Mouse (Mus musculus) kidney, embryonic 14.5 days (tissue): Measurements from ENCODE around the gene Rab24. TPM values are rescaled to one million over a fixed set of nuclear protein-coding genes. Genes with fewer than 3 reads are reported as not detected.

Experiments
- ATAC-seq: fragments of 200-750 bp; cut with Nextera tagmentation; 2 replicates; pipeline ENCODE4 v1.8.0; 2017; ENCODE audit warnings: moderate number of reproducible peaks, mild to moderate bottlenecking, moderate TSS enrichment, moderate library complexity; ENCODE audit not compliant: low FRiP score, low TSS enrichment
- H3K27ac ChIP-seq: fragments of 300-500 bp; sonication (generic); 2 replicates; pipeline ENCODE4 v1.5.1; 2014; ENCODE audit warnings: low read depth, mild to moderate bottlenecking, low read length, moderate library complexity, mixed read lengths
- H3K27me3 ChIP-seq: fragments of 300-500 bp; sonication (generic); 2 replicates; pipeline ENCODE4 v1.6.1; 2014; ENCODE audit warnings: mild to moderate bottlenecking, low read length; ENCODE audit not compliant: control insufficient read depth, insufficient read depth
- H3K36me3 ChIP-seq: fragments of 300-500 bp; sonication (generic); 2 replicates; pipeline ENCODE4 v1.6.1; 2014; ENCODE audit warnings: low read length, mixed read lengths; ENCODE audit not compliant: control insufficient read depth, insufficient read depth
- H3K4me1 ChIP-seq: fragments of 300-500 bp; sonication (generic); 2 replicates; pipeline ENCODE4 v1.6.1; 2014; ENCODE audit warnings: low read length, mixed read lengths; ENCODE audit not compliant: control insufficient read depth, insufficient read depth
- H3K4me2 ChIP-seq: fragments of 300-500 bp; sonication (generic); replicated peaks from 2 replicates; pipeline ENCODE4 v1.6.1; 2014; ENCODE audit warnings: low read depth, mild to moderate bottlenecking, low read length
- H3K4me3 ChIP-seq: fragments of 300-500 bp; sonication (generic); 2 replicates; pipeline ENCODE4 v1.5.1; 2014; ENCODE audit warnings: mild to moderate bottlenecking, low read length
- H3K9ac ChIP-seq: fragments of 300-500 bp; sonication (generic); 2 replicates; pipeline ENCODE4 v1.6.1; 2014; ENCODE audit warnings: low read depth, mild to moderate bottlenecking, low read length, moderate library complexity
- H3K9me3 ChIP-seq: fragments of 300-500 bp; sonication (generic); 2 replicates; pipeline ENCODE4 v1.6.1; 2016; ENCODE audit warnings: low read length; ENCODE audit not compliant: control insufficient read depth
- WGBS: fragments of 180-500 bp; shearing (Covaris S2); extraction: QIAGEN DNeasy Blood & Tissue Kit; methylation state at CpG from one replicate; pipeline ENCODE4 v1.1.7; 2014; 5-methylcytosine and 5-hydroxymethylcytosine counted together
- polyA plus RNA-seq: library from polyadenylated mRNA; unstranded; fragments of >200 nt; fragmentation: Nextera tagmentation; extraction: Ambion mirVana; gene quantifications from 2 replicates; pipeline ENCODE4 v1.2.1, GENCODE M21; 2014

The Rab24 gene
- polyA plus RNA-seq, 1 experiment from 2014 or later: 80.1 TPM

DNA sequence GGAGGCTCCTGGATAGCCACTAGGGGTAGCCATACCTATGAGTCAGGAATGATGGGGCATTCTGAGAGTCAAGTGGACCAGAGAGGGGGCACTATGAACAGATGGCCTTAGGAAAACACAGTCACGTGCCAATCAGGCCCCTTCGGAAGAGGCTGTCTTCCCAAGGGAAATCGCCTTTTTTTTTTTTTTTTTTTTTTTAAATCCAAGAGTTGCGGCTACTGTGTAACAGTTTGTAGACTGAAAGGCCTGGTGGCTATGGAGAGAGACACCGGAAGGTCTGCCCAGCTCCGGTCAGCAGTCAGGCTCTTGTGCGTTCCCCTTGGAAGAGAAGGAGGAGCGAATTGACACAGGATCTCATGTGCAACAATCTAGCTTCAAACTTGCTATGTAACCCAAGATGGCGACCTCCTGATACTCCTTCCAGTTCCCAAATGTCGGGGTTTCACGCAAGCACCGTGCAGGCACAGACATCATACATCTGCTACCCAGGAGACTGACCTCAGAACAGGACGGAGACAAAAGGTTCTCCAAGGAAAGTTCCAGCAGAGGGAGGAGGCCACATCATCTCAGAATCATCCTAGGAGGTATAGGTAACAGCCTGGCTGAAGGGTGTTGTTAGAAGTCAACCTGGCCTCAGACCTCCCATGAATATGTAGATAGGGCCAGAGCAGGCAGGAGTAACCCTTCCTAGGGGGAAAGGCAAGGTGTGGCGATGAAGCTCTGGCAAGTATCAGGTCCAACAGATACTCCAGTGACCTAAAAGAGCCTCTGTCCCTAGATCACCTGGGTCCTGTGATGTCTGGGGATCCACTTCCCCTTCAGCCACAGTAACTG, 9.0 kb upstream of the Rab24 start:
- Histone ChIP-seq H3K27me3 (no peaks in the 10 kb centered on the region), H3K36me3 (peaks cover 5% of the 10 kb centered on the region), H3K9ac (peak overlapping the region; percentile 58; the same call in 1 of the 2 replicates), H3K4me1 (peaks cover 20% of the 10 kb centered on the region), H3K4me2 (peak overlapping the region; percentile 95), H3K27ac (peak overlapping the region; percentile 90), H3K4me3 (peak overlapping the region; percentile 52), H3K9me3 (no peaks in the 10 kb centered on the region)
- WGBS: 40% methylated on average over 14 of the region's 14 CpGs
- no peak for ATAC-seq

DNA sequence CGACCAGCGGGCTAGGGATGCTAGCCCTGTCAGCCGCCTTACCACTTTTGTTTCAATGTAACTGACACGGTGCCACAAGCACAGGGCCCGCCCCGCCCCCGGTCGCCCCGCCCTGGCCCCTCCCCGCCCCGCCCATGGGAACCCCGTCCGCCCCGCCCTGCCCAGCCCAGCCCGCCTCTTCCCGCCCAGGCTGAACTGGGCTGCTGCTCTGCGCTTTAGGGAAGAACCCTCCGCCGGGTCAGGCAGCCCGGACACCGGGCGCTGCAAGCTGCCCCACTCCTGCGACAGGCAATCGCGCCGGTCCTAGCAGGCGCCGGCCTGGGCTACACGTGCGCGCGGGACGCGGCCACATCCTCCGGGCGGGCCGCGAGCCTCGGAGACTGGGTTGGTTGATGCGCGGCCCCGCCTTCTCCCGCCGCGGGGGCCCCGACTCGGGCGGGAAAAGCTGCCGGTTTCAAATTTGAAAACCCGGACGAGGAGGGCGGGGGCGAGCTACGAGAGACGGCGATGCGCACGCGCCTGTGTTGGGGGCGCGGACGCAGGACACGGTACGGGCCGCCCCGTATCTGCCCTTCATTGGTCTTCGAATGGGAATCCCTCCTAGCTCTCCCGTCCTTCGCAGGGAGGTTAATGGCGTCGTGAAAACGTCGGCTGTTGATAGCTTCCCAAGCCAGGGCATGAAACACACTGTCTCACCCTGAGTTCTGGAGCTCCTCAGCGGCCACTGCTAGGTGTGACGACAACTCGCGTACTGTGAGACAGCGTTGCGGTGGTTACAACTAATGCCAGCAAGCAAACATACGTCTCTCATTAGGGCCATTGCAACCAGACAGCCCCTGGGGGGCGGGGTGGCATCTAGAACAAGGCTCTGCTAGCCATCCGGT, 8.2 kb upstream of the Rab24 start, which contains the start of gene Mxd3:
Mxd3 (minus strand) TSS at position 141 of the 884 bp plus-strand sequence.
- peak within 1 kb of the TSS; percentile 52 for H3K4me3 ChIP-seq
- H3K4me1 ChIP-seq: peaks cover 20% of the 10 kb centered on the region
- H3K9me3 ChIP-seq: no peaks in the 10 kb centered on the region
- H3K9ac ChIP-seq: peak within 1 kb of the TSS; percentile 58
- peaks cover 12% of the 10 kb centered on the region for H3K36me3 ChIP-seq
- WGBS: under 1% methylated on average over 78 of the region's 82 CpGs
- H3K27me3 ChIP-seq: no peaks in the 10 kb centered on the region
- H3K4me2 ChIP-seq: peak within 1 kb of the TSS; percentile 95
- peak within 1 kb of the TSS; percentile 90 for H3K27ac ChIP-seq
- peak; percentile 82 for ATAC-seq

DNA sequence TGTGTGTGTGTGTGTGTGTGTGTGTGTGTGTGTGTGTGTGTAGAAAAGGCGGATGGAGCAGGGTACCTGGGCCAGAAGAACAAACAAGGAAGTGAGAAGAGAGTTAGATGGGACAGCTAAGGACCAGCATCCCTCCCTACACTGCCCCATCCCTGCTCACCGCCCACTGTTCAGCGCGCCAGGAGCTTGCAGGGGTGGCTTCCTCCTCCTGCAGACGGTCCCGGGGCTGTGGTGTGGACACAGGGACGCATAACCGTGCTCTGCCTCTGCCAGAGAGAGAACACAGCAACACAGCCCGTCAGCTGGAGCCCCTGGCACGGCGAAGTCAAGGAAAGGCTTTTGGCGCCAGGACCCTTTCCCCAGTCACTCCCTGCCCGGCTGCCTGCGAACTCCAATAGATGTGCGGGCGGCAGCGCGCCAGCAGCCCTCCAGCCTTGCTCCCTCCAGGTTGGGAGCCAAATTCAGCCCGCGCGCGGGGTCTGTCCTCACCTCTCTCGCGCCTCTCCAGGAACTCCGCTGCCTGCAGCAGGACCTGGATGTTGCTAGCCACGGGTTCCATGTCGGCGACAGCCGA, 7.5 kb upstream of the Rab24 start:
- no peaks in the 10 kb centered on the region for H3K27me3 ChIP-seq
- under 1% methylated on average over 28 of the region's 29 CpGs for whole genome bisulfite sequencing
- H3K36me3 ChIP-seq: peaks cover 18% of the 10 kb centered on the region
- H3K4me1 ChIP-seq: peaks cover 20% of the 10 kb centered on the region
- no peaks in the 10 kb centered on the region for H3K9me3 ChIP-seq
- peak overlapping the region; percentile 58 for H3K9ac ChIP-seq
- peak overlapping the region; percentile 95 for H3K4me2 ChIP-seq
- ATAC-seq: peak; percentile 20; the same call in 1 of the 2 replicates
- peak overlapping the region; percentile 90 for H3K27ac ChIP-seq
- peak overlapping the region; percentile 52 for H3K4me3 ChIP-seq

DNA sequence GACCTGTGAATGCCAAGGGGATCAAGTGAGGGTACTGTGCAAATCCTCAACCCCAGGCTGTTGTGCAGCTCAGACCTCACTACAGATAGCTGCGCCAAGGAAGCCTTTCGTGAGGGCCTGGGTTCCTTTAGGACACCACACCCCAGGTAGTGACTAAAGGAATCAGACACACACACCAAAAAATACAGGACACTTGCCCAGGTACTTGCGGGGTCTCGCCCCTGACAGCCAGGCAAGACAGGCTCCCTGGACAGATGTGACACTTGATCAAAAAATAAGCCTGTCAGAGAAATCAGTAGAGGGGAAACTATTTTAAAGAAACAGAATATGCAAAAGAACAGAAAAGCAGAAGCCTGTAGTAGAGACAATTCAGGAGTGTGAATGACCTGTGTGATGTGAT, 6.9 kb upstream of the Rab24 start:
- no peaks in the 10 kb centered on the region for H3K9me3 ChIP-seq
- no peaks in the 10 kb centered on the region for H3K27me3 ChIP-seq
- peak overlapping the region; percentile 95 for H3K4me2 ChIP-seq
- H3K36me3 ChIP-seq: peaks cover 24% of the 10 kb centered on the region
- peak overlapping the region; percentile 52; the same call in 1 of the 2 replicates for H3K4me3 ChIP-seq
- WGBS: 84% methylated on average over 4 of the region's 4 CpGs
- ATAC-seq: no peak
- peak overlapping the region; percentile 58 for H3K9ac ChIP-seq
- H3K27ac ChIP-seq: no peak overlapping the region
- H3K4me1 ChIP-seq: peaks cover 21% of the 10 kb centered on the region

DNA sequence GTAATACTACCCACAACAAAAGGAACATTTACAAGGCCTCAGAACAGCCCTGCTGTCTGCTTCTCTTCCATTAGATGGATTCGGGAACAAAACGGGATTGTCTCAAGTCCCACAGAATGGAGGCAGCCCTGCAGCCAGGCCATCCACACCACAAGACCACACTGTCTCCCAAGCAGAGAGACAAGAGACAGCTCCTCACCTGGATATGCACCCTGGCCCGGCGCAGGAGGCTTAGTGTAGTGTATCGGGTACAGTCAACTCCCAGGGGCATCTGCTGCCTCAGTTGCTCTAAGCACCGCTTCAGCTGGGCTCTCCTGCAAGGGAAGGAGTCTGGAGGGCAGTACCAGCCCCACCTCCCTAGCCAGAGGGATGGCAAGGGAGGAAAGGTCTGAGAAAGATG, 6.4 kb upstream of the Rab24 start:
- Histone ChIP-seq H3K4me3 (peak overlapping the region; percentile 52; the same call in 1 of the 2 replicates), H3K4me1 (peaks cover 25% of the 10 kb centered on the region), H3K27ac (no peak overlapping the region), H3K36me3 (peaks cover 28% of the 10 kb centered on the region), H3K9ac (0 out of 2 replicates have a peak overlapping the region, but pooled peaks have one; percentile 58), H3K4me2 (peak overlapping the region; percentile 95), H3K27me3 (no peaks in the 10 kb centered on the region), H3K9me3 (no peaks in the 10 kb centered on the region)
- no peak for ATAC-seq
- WGBS: 87% methylated on average over 6 of the region's 6 CpGs

DNA sequence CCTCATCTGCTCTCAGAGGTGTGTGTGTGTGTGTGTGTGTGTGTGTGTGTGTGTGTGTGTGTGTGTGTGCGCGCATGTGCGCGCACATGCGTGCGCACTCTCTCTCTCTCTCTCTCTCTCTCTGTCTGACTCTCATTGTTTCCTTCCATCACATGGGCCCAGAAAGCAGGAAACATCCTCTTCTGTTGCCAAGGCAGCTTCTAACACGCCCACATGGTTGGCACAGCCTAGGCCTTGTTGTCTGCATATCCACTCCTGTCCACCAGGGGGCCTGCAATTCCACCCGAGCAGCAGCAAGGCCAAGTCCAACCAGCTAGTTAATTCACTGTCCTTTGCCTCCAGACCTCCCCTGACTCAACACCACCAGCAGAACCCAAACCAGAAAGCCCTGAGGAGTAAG, 5.9 kb upstream of the Rab24 start:
- WGBS: 50% methylated on average over 8 of the region's 8 CpGs
- no peak overlapping the region; the same call in 1 of the 2 replicates for H3K4me2 ChIP-seq
- peak overlapping the region; percentile 52; the same call in 1 of the 2 replicates for H3K4me3 ChIP-seq
- no peak overlapping the region for H3K9ac ChIP-seq
- peaks cover 31% of the 10 kb centered on the region for H3K4me1 ChIP-seq
- H3K27ac ChIP-seq: no peak overlapping the region
- H3K27me3 ChIP-seq: no peaks in the 10 kb centered on the region
- no peaks in the 10 kb centered on the region for H3K9me3 ChIP-seq
- peak; percentile 3; the same call in 1 of the 2 replicates for ATAC-seq
- H3K36me3 ChIP-seq: peaks cover 32% of the 10 kb centered on the region

DNA sequence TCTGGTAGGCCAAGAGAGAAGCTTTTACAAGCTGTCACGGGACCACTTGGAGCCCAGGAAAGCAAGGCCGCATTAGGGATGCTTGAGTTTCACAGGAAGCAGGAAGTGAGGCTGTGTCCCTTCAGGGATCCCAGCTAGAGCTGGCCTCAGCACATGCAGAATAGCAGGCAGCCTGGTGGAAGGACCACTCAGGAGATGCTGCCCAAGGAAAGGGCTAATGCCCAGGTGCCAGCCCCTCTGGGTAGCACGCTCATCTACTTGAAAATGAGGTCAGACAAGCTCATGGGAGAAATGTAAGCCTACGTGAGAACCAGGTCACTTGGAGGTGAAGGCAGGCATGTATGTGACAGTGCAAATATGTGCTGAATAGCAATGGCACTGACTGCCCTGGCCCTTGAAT, 5.4 kb upstream of the Rab24 start:
- no peak overlapping the region for H3K27ac ChIP-seq
- H3K4me2 ChIP-seq: no peak overlapping the region
- no peak overlapping the region for H3K4me3 ChIP-seq
- H3K27me3 ChIP-seq: no peaks in the 10 kb centered on the region
- H3K9me3 ChIP-seq: no peaks in the 10 kb centered on the region
- 51% methylated on average over 4 of the region's 4 CpGs for WGBS
- peaks cover 31% of the 10 kb centered on the region for H3K4me1 ChIP-seq
- H3K9ac ChIP-seq: no peak overlapping the region
- no peak for ATAC-seq
- H3K36me3 ChIP-seq: peaks cover 32% of the 10 kb centered on the region

DNA sequence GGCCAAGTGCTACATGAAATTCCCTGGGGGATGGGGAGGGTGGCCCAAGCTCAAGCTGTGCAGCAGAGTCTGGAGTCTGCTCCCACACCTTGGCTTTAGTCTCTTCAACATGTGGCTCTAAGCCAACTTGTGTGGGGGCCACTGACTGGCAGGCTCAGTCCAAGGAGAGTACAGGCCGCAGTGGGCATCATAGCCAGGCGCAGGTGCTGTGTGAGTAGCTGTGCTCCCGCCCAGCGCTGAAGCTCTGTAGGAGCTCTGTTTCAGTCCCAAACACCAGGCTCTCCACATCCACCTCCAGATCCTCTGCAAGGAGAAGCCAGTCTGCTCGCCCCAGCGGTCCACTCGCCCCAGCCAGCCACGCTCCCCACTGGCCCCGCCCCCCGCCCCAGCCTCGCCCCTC, 3.9 kb upstream of the Rab24 start:
- Histone ChIP-seq H3K36me3 (peaks cover 32% of the 10 kb centered on the region), H3K4me2 (no peak overlapping the region), H3K9ac (no peak overlapping the region), H3K4me1 (peaks cover 31% of the 10 kb centered on the region), H3K4me3 (no peak overlapping the region), H3K27me3 (no peaks in the 10 kb centered on the region), H3K9me3 (no peaks in the 10 kb centered on the region), H3K27ac (no peak overlapping the region)
- no peak for ATAC-seq
- WGBS: 71% methylated on average over 11 of the region's 11 CpGs
